Mouse (Mus musculus): ENCODE measurements around the gene Svbp.

Svbp gene

DNA sequence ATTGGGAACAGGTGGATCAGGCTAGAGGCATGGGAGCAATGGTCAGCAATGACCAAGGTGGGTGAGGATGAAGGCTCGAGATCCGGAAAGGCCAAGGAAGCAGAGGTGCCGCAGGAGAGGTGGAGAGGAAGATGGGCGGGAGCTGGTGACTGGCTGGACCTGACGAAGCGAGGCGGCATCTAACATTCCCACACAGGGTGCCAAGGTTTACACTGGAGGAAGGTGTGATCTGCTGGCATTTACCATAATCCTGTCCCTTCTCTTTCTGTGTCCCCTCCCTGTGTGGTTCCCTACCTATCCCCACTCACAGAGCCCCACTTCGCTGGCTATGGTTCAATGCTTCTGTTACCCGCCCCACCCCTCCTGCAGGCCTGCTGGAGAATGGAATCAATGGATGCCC, 50.9 kb downstream of the Svbp start:
- DNase-seq (ENCODE audit: low spot score): no peak

DNA sequence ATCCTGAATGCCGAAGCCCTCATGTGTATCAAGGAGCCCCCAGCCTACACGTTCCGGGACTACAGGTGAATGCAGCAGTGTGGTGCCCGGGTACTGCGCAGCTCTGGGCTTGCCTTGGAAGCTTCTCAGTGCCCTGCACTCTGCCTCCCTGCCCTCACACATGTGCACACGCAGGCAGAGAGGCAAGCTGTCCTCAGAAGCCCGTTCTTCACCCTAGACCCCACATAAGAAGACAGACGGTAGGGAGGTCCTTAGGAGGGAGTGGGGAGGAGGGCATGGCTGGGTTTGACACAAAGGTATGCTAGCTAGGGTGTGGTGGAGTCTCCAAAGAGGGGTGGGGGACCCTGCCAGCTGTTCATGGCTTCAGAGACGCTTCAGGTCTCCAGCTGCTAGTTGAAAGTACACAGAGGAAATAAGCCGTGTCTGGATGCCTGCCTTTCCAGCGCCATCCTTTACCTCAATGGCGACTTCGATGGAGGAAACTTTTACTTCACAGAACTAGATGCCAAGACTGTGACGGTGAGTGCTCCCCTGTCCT, 51.7 kb downstream of the Svbp start:
- no peak for DNase-seq (ENCODE audit: low spot score)

DNA sequence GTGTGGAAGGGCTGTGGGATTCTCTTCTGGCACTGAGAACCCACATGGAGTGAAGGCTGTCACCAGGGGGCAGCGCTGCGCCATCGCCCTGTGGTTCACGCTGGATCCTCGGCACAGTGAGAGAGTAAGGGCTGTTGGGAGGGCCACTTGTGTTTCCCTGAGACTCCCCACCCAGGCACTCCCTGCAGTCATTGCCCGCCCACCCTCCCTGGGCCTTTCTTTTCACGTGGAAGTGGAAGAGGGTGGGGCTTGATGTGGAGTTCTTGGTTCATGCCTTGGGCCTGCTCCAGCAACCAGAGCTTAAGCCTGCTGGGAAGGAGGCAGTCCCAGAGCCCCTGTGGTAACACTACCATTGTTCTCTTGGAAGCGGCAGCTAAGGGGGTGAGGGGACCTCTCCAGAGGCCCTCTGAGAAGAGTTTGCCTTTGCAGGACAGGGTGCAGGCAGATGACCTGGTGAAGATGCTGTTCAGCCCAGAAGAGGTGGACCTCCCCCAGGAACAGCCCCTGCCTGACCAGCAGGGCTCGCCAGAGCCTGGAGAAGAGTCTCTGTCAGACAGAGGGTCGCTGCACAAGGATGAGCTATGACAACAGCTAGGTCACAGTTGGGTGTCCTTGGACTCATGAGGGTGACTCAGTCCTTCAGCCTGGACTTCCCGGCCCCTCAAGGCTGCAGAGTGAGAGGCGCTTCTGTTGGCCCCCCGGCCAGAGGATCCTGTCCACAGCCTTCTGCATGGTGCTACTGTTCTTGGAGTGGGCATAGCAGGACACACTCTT, 52.5 kb downstream of the Svbp start:
- DNase-seq (ENCODE audit: low spot score): peak; percentile 87

DNA sequence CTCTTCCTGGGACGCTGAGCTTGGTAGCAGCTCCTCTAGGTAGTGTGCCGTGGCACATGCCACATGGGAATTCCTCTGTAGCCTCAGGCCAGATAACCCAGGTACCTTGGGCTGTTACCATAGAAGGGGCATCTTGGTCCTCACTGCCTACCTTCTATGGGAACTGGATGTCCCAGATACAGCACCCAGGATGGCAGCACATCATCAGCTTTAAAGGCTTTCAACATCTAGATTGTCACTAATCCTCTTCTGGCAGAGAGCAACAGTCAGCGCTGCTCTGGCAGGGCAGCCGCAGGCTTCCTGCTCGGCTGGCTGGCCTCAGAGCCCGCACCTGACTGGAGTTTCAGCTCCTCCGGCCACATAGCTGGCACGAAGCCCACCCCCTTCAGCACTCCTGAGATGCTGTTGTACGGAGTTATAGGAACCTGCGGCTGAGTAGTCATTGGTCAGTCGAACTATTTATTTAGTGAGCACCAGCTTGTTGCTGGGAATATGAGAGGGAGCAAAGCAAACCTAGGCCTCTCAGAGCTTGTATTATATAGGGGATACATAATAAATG, 53.4 kb downstream of the Svbp start:
- DNase-seq (ENCODE audit: low spot score): no peak

All from retina, embryonic 14.5 days (tissue).